Mouse (Mus musculus): ENCODE data around the gene Gm17535.
"Not testable (repeated sequence)": the region's sequence is repeated elsewhere in the genome, so short reads cannot be mapped to it uniquely, and the experiment has no call there.

GRCm38 (mm10) chr9:3002794-3003396 is 31.5 kb upstream of the Gm17535 start, which contains the start of gene Gm11168:
- TF ChIP-seq CTCF, EP300 (IDR thresholded peaks at IDR 0.05): not testable (repeated sequence)

Data from lung, postnatal 0 days (tissue).